In genomic region chr10:108409529-108409928, GRCm38 (mm10) we compare ENCODE assay signal across 26 mouse cellular contexts.
A peak's percentile ranks its signal among the peaks of the same experiment; 100 is the strongest.
DNase-seq lines count a peak whose midpoint lies in the region; ATAC-seq and TF ChIP-seq lines count a peak whose summit lies in the region.
"Had no signal": no experiment of that assay in that cellular context is flagged by ENCODE, and none has a peak within 500 bp of the region (broad histone marks: within the 10 kb centered on the region; RNA-seq: fewer than 3 reads in every experiment).

No protein-coding gene starts in this region.

- no peak for TF ChIP-seq CTCF in liver, postnatal 0 days (IDR thresholded peaks at IDR 0.05; ENCODE audit: low read depth)

- 75% methylated on average over 6 of the region's 6 CpGs for WGBS in liver, embryonic 15.5 days (ENCODE audit: insufficient replicate concordance)
- WGBS in liver, postnatal 0 days (ENCODE audit: insufficient replicate concordance): 80% methylated on average over 6 of the region's 6 CpGs
- WGBS in lung, embryonic 15.5 days: 33% methylated on average over 6 of the region's 6 CpGs
- WGBS in stomach, embryonic 16.5 days: 56% methylated on average over 6 of the region's 6 CpGs

- 0 out of 2 replicates have a peak, but pooled peaks cover 4% of the 10 kb centered on the region for H3K4me1 ChIP-seq in liver, embryonic 15.5 days (replicated peaks)
- H3K4me1 ChIP-seq in liver, postnatal 0 days (ENCODE audit: insufficient read depth): peaks cover 9% of the 10 kb centered on the region
- H3K4me1 ChIP-seq in lung, embryonic 15.5 days: peaks cover 28% of the 10 kb centered on the region
- H3K4me1 ChIP-seq in stomach, embryonic 16.5 days (ENCODE audit: control insufficient read depth, insufficient read depth, low read length): peaks cover 16% of the 10 kb centered on the region
- H3K4me1 ChIP-seq: hindbrain, embryonic 10.5 days had no signal

- no peak for TF ChIP-seq EP300 in liver, postnatal 0 days (IDR thresholded peaks at IDR 0.05; ENCODE audit: low read depth)

- no peak overlapping the region for H3K4me3 ChIP-seq in liver, embryonic 15.5 days (replicated peaks)
- H3K4me3 ChIP-seq in liver, postnatal 0 days (ENCODE audit: low read depth, low read length): no peak overlapping the region
- no peak overlapping the region for H3K4me3 ChIP-seq in lung, embryonic 15.5 days
- H3K4me3 ChIP-seq in stomach, embryonic 16.5 days (replicated peaks; ENCODE audit: low read length): no peak overlapping the region
- H3K4me3 ChIP-seq: embryonic facial prominence, embryonic 12.5 days; heart, adult 2 months; hindbrain, embryonic 10.5 days; intestine, embryonic 15.5 days; limb, embryonic 10.5 days; midbrain, embryonic 10.5 days; myocyte; neural tube, embryonic 13.5 days had no signal

- no peaks in the 10 kb centered on the region for H3K36me3 ChIP-seq in liver, embryonic 15.5 days (replicated peaks)
- H3K36me3 ChIP-seq in liver, postnatal 0 days (replicated peaks; ENCODE audit: insufficient read depth, low read length): peaks cover 3% of the 10 kb centered on the region; the same call in 1 of the 2 replicates
- no peaks in the 10 kb centered on the region for H3K36me3 ChIP-seq in lung, embryonic 15.5 days
- no peaks in the 10 kb centered on the region for H3K36me3 ChIP-seq in stomach, embryonic 16.5 days (ENCODE audit: control insufficient read depth, insufficient read depth, low read length)
- H3K36me3 ChIP-seq: embryonic facial prominence, embryonic 12.5 days; limb, embryonic 10.5 days; neural tube, embryonic 13.5 days had no signal

- no peaks in the 10 kb centered on the region for H3K9me3 ChIP-seq in liver, embryonic 15.5 days (replicated peaks)
- H3K9me3 ChIP-seq in liver, postnatal 0 days (ENCODE audit: low read length): no peaks in the 10 kb centered on the region
- no peaks in the 10 kb centered on the region for H3K9me3 ChIP-seq in lung, embryonic 15.5 days
- H3K9me3 ChIP-seq in stomach, embryonic 16.5 days (replicated peaks; ENCODE audit: control insufficient read depth, low read length): no peaks in the 10 kb centered on the region
- H3K9me3 ChIP-seq: embryonic facial prominence, embryonic 12.5 days; hindbrain, embryonic 10.5 days; intestine, embryonic 15.5 days; limb, embryonic 10.5 days; midbrain, embryonic 10.5 days; neural tube, embryonic 13.5 days had no signal

- no peak for DNase-seq in liver, postnatal 0 days
- peak; percentile 37 for DNase-seq in lung, postnatal 14 days
- DNase-seq in adrenal gland, adult (ENCODE audit: inconsistent age in 2 of 2, low spot score in 1 of 2): no peak
- no peak for DNase-seq in embryo, embryonic 11 days
- DNase-seq: cerebellum, adult 11 months; cerebellum, adult 9-11 months; gastrocnemius, postnatal 25 days; heart, adult 2 months; kidney, adult 8-10 months; kidney, postnatal 10 days; liver; right cerebral cortex, adult 18-20 months; right cerebral cortex, postnatal 4 days; thymus, postnatal 25 days had no signal

- H3K27me3 ChIP-seq in liver, embryonic 15.5 days: no peaks in the 10 kb centered on the region
- H3K27me3 ChIP-seq in liver, postnatal 0 days (ENCODE audit: insufficient read depth, low read length): no peaks in the 10 kb centered on the region
- H3K27me3 ChIP-seq in lung, embryonic 15.5 days: no peaks in the 10 kb centered on the region
- H3K27me3 ChIP-seq in stomach, embryonic 16.5 days (ENCODE audit: control insufficient read depth, insufficient read depth, low read length): no peaks in the 10 kb centered on the region
- H3K27me3 ChIP-seq: embryonic facial prominence, embryonic 12.5 days; intestine, embryonic 15.5 days; neural tube, embryonic 13.5 days had no signal

- H3K4me2 ChIP-seq in liver, embryonic 15.5 days: no peak overlapping the region
- H3K4me2 ChIP-seq in liver, postnatal 0 days (ENCODE audit: low read depth, low read length): no peak overlapping the region
- H3K4me2 ChIP-seq in lung, embryonic 15.5 days: no peak overlapping the region
- H3K4me2 ChIP-seq in stomach, embryonic 16.5 days (ENCODE audit: low read depth, low read length): no peak overlapping the region
- H3K4me2 ChIP-seq: embryonic facial prominence, embryonic 12.5 days; intestine, embryonic 15.5 days; neural tube, embryonic 13.5 days had no signal

- 0 out of 2 replicates have a peak overlapping the region, but pooled peaks have one; percentile 31 for H3K27ac ChIP-seq in liver, embryonic 15.5 days (replicated peaks)
- no peak overlapping the region for H3K27ac ChIP-seq in liver, postnatal 0 days (ENCODE audit: low read depth)
- peak overlapping the region; percentile 90 for H3K27ac ChIP-seq in lung, embryonic 15.5 days
- H3K27ac ChIP-seq in stomach, embryonic 16.5 days (ENCODE audit: low read length): peak overlapping the region; percentile 78
- H3K27ac ChIP-seq: embryonic facial prominence, embryonic 12.5 days; heart, adult 2 months; hindbrain, embryonic 10.5 days; intestine, embryonic 15.5 days; limb, embryonic 10.5 days; midbrain, embryonic 10.5 days; neural tube, embryonic 13.5 days had no signal

- H3K9ac ChIP-seq in liver, embryonic 15.5 days: no peak overlapping the region
- H3K9ac ChIP-seq in liver, postnatal 0 days (replicated peaks): no peak overlapping the region
- no peak overlapping the region for H3K9ac ChIP-seq in lung, embryonic 15.5 days
- no peak overlapping the region for H3K9ac ChIP-seq in stomach, embryonic 16.5 days (ENCODE audit: low read length)
- H3K9ac ChIP-seq: embryonic facial prominence, embryonic 12.5 days; intestine, embryonic 15.5 days; neural tube, embryonic 13.5 days had no signal

- ATAC-seq in liver, embryonic 15.5 days (ENCODE audit: insufficient read depth): no peak
- no peak for ATAC-seq in liver, postnatal 0 days
- ATAC-seq in lung, embryonic 15.5 days (ENCODE audit: borderline replicate concordance, extremely low read depth, low FRiP score, low TSS enrichment): peak; percentile 80
- ATAC-seq in stomach, embryonic 16.5 days (ENCODE audit: insufficient read depth, low FRiP score): no peak
- ATAC-seq: hindbrain, embryonic 16.5 days; intestine, embryonic 15.5 days; midbrain, embryonic 16.5 days had no signal
